Mouse (Mus musculus) effector memory CD4-positive, alpha-beta T cell, adult 5 months (primary cell): ENCODE measurements around the gene Nfix. TPM values are rescaled to one million over a fixed set of nuclear protein-coding genes. Genes with fewer than 3 reads are reported as not detected.

Experiments
- polyA plus RNA-seq: library from polyadenylated mRNA; unstranded; fragments of 100-300 nt; shearing (Covaris generic); gene quantifications from one replicate; pipeline ENCODE4 v1.2.1, GENCODE M21; 2017

Gene Nfix
- 12.2 TPM for polyA plus RNA-seq

DNA sequence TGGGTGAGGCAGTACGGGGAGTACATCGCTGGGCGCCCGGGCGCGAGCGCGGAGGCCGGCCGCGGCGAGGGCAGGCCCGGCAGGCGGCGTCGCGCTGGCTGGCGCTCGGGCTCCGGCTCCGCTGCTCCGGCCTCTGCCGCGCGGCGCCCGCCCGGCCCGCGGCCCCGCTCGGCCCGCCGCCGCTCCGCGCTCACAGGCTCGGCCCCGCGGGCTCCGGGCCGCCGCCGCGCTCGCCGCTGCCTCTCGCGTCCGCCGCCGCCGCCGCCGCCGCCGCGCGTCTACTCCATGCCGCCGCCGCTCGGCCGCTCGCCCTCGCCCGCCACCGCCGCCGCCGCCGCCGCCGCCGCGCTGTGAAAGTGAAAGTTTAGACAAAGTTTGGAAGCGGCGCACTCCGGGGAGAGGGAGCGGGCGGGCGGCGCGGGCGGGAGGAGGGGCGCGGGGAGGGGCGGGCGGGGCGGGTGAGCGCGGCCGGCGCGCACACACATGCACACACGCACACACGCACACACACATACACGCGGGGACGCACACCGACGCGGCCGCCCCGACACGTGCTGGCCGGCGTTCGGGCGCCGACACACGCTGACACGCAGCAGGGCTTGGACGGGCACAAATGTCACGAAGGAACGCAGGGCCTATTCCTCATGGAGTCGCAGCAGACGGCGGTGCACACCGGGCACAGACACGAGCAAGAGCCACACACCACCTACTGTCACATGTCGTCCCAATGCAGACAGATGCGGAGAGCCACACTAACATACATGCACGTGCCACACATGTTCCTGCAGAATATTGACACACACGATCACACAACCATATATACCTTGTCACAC is at the start of gene Nfix:
Gene Nfix, minus strand, starts transcription at position 346 of the 833 bp plus-strand sequence.

DNA sequence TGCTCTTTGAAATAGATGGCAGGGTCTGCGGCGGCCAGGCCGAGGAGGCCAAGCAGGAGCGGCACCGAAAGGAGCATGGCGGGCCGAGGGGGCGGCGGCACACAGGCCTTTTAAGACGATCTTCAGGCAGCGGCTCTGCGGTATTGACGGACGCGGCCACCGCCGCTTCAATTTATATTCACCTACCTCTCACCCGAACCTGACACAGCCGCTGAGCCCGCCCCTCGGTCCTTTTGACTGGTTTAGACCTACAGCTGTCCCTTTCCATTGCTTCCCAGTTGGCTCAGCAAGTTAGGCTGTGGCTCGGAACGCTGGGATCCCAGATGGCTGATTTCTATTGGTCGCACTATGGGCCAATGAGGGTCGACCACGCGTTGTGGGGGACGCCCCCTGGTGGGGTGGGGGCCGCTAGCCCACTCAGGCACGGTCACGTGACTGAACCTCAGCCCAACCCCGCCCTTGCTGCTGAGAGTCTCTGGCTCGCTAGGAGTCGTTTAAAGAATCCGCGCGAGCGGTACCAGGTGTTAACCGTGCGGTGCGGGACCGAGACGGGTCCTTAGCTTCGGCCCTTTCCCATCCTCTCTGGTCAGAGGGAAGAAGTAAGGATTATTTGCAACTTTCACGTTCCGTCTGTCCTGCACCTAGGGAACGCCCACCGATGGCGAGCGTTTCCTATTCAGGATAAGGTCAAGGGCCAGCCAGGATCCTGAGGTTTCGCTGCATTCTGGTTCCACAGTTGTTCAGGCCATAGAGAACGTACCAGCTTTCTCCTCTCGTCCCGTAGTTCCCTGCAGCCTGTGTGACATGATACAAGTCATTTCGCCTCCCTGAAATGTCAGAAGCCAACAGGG is 46.8 kb upstream of the Nfix start, which contains the start of gene Calr:
Gene Calr, minus strand, starts transcription at position 213 of the 851 bp plus-strand sequence.

DNA sequence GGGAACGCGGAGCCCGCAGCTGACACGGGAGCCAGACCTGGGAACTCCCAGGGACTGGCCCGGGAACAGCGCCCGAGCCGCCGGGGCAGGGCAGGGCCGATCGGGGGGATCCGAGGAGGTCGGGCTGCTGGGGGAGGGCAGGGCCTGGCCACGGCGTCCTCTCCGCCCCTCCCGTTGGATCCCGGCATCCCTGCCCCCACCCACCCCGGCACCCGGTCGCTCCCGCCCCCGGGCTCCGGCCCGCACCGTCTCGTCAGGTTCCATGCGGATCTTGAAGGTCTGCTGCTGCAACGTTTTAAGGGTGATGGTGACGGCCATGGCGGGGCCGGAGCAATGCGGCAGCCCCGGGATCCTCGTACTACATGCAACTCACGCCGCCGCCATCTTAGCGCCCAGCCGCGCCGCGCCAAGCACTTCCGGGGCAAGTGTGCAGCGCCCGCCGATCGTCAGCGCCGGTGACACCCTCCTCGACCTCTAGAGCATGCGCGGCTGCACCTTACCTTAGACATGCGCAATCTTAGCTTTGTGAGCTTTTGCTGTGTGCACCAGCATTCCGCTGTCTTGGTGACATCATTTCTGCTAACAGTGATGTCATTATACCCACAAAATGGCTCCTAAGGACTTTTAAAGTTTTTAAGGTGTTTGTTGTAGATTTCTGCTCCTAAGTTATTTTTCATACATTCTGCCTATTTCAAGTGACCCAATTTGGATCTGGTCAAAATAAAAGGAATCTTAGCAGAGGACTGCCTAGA is 40.3 kb upstream of the Nfix start, which contains the start of gene Rad23a:
Gene Rad23a, minus strand, starts transcription at position 418 of the 752 bp plus-strand sequence.

DNA sequence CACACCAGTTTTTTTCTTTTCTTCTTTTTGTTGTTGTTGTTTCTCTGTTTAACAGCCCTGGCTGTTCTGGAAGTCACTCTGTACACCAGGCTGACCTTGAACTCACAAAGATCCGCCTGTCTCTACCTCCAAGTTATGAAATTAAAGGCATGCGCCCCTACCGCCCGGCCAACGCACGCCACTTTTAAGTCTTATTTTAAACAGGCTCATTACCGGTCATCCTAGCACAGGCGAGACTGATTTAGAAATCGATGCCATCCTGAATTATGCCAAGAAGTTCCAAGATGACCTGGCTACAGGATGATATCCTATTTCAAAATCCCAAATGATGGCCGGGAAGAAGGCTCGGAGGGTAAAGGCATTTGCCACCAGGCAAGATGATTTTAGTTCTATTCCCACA is 31.3 kb upstream of the Nfix start, which contains the start of gene Gadd45gip1:
Gene Gadd45gip1, plus strand, starts transcription at position 33 of the 400 bp plus-strand sequence.

DNA sequence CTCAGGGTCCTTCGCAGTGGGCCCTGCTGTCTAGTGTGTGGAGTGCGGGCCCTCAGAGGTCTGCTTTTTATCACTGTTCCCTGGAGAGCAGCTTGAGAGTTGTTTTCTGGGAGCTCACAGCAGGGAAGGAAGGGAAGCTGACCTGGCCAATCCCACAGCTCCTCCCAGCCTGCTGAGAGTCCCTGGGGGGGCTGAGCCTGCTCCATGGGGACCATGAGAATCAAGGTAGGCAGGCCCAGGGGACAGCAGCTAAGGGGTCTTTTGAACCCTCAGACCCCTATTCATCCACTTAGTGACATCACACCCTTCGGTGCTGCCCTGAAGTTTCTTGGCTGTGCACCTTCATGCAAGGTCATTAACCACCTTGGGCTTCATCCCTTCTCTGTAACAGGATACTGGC is 22.6 kb upstream of the Nfix start, which contains the start of gene Dand5:
Gene Dand5, minus strand, starts transcription at position 101 of the 400 bp plus-strand sequence.

DNA sequence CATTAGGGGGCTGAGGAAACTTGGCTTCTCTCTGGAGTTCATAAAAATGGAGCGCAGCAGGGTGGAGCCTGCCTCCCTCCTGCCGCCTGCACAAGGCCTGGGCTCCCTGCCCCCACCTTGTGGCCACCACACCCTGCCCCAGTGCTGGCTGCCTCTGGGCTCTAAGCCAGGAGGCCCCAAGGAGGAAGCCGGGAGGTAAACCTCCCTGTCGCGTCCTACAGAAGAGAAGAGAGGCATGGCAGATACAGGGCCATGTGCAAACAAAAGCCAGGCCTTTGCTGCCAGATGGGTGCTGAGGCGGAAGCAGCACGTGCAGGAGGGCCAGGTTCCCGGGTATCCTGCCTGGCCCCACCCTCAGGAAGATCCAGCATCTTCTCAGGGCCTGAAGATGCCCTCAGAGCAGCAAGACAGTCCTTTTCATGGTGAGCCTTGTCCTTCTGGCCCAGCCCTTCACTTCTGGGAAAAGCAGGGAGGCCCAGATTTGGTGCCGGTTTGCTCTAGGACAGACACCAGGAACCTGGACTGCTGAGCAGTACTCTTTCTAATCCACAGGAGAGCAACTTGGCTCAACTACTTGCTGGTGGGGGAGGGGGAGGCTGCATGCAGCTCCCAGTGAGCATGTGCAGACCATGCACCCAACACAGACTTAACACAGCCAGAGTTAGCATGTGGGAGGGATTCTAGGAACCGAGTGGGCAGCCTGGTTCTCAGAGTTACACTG is 77.1 kb downstream of the Nfix start, which contains the start of gene G430095P16Rik:
Gene G430095P16Rik, plus strand, starts transcription at position 158 of the 721 bp plus-strand sequence.

DNA sequence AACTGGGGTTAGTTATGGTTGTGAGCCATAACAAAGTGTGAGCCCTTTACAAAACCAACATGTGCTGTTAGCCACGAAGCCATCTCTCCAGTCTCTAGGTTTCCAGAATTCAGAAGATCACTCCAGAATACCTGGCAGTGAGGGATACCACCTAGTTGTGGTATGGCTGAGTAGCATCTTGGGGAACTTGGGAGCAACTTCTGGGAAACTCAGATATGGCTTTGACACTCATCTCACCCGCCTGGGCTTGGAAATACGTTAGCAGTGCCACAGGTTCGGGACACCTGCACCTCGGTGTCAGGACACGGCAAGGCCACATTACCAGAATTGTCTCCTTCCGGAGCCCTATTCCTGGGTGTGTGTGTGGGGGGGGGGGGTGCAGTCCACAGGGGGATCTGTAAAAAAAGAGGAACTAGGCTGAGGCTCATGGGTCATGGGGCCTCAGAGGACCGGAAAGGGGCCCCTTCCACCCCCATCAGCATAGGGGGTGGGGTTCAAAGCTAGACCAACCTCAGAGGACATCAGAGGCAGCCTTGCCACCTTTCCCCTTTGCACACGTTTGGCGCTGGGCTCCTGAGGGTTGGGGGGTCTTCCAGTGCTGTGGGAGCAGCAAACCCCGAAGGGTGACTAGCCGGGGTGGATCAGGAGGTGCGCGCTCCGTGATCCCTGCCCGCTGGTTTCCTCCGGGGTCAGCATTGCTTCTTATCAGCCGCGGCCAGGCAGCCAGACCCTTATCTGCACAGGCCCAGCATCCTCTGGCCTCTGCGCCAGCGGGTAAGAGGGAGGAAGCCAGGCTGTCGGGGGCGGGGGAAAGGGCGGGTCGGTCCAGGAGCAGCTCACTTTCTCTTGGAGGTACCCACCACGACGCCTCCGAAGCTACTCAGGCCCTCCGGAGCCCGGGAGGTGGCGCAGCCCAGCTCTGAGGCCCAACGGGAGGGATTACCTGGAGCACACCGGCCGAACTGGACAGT is 98.9 kb downstream of the Nfix start, which contains the start of gene Lyl1:
Gene Lyl1, plus strand, starts transcription at position 517 of the 971 bp plus-strand sequence.

DNA sequence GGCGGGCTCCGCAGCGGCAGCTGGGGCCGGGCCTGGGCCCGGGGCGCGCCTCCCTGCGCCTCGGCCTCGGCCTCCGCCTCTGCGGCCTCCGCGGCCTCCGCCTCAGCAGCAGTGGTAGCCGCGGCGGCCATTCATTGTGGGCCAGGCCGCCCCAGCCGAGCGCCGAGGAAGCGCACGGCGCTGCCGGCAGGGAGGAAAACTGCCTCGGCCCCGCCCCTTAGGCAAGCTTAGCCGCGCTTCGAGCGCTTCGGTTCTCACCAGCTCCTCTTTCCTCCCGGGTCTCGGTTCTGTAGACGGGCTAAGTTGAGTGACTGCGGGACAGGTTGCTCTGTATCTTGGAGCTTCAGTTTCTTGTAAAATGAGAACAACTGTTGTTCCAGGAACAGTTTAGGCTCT is 112.4 kb downstream of the Nfix start, which contains the start of gene Nacc1:
Gene Nacc1, minus strand, starts transcription at position 158 of the 396 bp plus-strand sequence.

DNA sequence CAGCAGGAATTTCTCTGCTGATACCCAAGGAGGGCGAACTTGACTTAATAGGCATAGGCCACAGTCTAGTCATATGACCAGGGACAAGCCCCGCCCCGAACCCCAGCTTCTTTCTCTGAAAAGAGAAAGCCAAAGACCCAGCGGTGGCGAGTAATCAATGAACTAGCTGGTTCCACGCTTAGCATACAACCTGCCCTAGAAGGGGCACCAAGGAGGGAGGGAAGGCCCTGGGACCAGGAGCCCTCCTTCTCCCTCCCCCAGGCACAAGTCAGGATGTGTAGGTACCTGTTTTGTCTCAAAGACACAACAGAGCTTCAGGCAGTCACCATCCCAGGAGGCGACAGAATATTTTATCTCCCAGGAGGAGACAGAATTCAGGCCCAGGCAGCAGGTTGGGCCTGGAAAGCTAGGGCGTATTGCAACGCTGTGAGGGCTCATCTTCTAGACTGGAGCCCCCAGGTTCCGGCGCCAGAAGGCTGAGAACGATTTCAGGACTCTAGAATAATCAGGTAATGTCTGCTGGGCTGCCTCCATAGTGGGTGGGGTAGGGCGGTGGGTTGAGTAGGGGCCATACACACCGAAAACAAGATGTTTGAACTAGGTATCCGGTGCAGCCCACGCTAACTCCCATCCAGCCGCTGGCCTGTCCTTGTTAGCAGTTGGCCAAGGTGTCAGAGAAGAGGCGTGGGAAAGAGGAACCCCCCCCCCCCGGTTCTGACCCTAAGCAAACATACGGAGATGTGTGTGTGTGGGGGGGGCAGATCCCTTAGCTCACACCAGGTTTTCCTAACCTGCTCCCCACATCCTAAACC is 113.7 kb downstream of the Nfix start, which contains the start of gene Trmt1:
Gene Trmt1, plus strand, starts transcription at position 117 of the 812 bp plus-strand sequence.

DNA sequence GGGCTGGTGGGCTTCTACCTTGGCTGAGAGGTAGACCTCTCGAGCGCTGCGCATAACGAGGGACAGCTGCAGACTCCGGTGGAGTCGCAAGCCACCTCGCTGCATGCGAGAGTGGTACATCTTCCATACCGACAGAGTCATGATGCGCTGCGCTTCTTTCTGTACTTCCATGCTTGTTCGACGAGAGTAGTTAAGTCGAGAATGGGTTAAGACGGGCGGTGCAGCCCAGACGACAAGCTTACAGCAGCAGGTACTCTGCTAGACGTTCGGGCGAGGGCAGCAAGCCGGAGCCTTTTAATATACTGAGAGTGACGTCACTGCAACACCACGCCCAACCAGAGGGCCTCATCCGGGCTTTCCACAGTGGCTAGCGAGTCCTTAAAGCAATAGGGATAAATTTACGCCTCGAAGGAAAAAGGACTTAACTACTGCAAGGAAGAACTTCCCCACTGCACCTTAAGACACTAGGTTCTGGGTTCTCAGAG is 137.5 kb downstream of the Nfix start, which contains the start of gene Ier2:
Gene Ier2, minus strand, starts transcription at position 272 of the 485 bp plus-strand sequence.

Other genes starting within 250 kb of the Nfix start
- 759 TPM for gene Ier2, start 137.5 kb downstream of the Nfix start, polyA plus RNA-seq
- gene Trmt1, start 114.0 kb downstream of the Nfix start, polyA plus RNA-seq: 51.7 TPM
- 16.8 TPM for gene Nacc1, start 112.5 kb downstream of the Nfix start, polyA plus RNA-seq
- gene Lyl1, start 98.9 kb downstream of the Nfix start, polyA plus RNA-seq: not detected
- 8.6 TPM for gene G430095P16Rik, start 77.3 kb downstream of the Nfix start, polyA plus RNA-seq
- 3.3 TPM for gene Dand5, start 22.5 kb upstream of the Nfix start, polyA plus RNA-seq
- gene Gadd45gip1, start 31.2 kb upstream of the Nfix start, polyA plus RNA-seq: 19.6 TPM
- gene Rad23a, start 40.3 kb upstream of the Nfix start, polyA plus RNA-seq: 113 TPM
- 547 TPM for gene Calr, start 46.6 kb upstream of the Nfix start, polyA plus RNA-seq
- 59.5 TPM for gene Farsa, start 56.6 kb upstream of the Nfix start, polyA plus RNA-seq
- 5.3 TPM for gene Syce2, start 71.8 kb upstream of the Nfix start, polyA plus RNA-seq
- 22.4 TPM for gene Gcdh, start 93.6 kb upstream of the Nfix start, polyA plus RNA-seq
- 0.57 TPM for gene Klf1, start 101.6 kb upstream of the Nfix start, polyA plus RNA-seq
- 5.6 TPM for gene Dnase2a, start 108.2 kb upstream of the Nfix start, polyA plus RNA-seq
- 0.24 TPM for gene Mast1, start 137.0 kb upstream of the Nfix start, polyA plus RNA-seq
- not detected for gene Rtbdn, start 146.6 kb upstream of the Nfix start, polyA plus RNA-seq
- gene Gm49661, start 169.1 kb upstream of the Nfix start, polyA plus RNA-seq: not detected
- 110 TPM for gene Prdx2, start 169.2 kb upstream of the Nfix start, polyA plus RNA-seq
- gene Rnaseh2a, start 169.4 kb upstream of the Nfix start, polyA plus RNA-seq: 59.4 TPM
- gene Junb, start 178.4 kb upstream of the Nfix start, polyA plus RNA-seq: 7,373 TPM
- gene Hook2, start 190.3 kb upstream of the Nfix start, polyA plus RNA-seq: 17.9 TPM
- not detected for gene Best2, start 214.2 kb upstream of the Nfix start, polyA plus RNA-seq
- gene Asna1, start 224.9 kb upstream of the Nfix start, polyA plus RNA-seq: 29.1 TPM
- 198 TPM for gene Trir, start 226.5 kb upstream of the Nfix start, polyA plus RNA-seq
- 25.2 TPM for gene Tnpo2, start 236.6 kb upstream of the Nfix start, polyA plus RNA-seq